Mouse (Mus musculus) adrenal gland, adult (tissue): ENCODE measurements around the gene Pdcd1lg2.

ENCODE experiments used
- DNase-seq, 2 experiments: peaks; one replicate each; pipeline ENCODE4 v3.0.0; 2022 to 2023; ENCODE audit warnings: low spot score in 1 of 2; ENCODE audit not compliant: inconsistent age in 2 of 2

Pdcd1lg2 gene

GRCm38 (mm10) chr19:29417188-29417587, 6.5 kb downstream of the Pdcd1lg2 start:
- DNase-seq = no peak

- peak in 1 of 2 experiments; percentile 34 for DNase-seq
Observed at GRCm38 (mm10) chr19:29417894-29418293, 7.2 kb downstream of the Pdcd1lg2 start.

GRCm38 (mm10) chr19:29418661-29419115, 8.0 kb downstream of the Pdcd1lg2 start:
- DNase-seq = peak in 1 of 2 experiments; percentile 70

GRCm38 (mm10) chr19:29419506-29419905, 8.8 kb downstream of the Pdcd1lg2 start:
- DNase-seq = peak in 1 of 2 experiments; percentile 44

- peak; percentile 16 to 87 for DNase-seq
Observed at GRCm38 (mm10) chr19:29419946-29420345, 9.2 kb downstream of the Pdcd1lg2 start.

GRCm38 (mm10) chr19:29420397-29420796, 9.7 kb downstream of the Pdcd1lg2 start:
- DNase-seq = peak in 1 of 2 experiments; percentile 32

GRCm38 (mm10) chr19:29422013-29422645, 11.4 kb downstream of the Pdcd1lg2 start:
- no peak for DNase-seq

GRCm38 (mm10) chr19:29422796-29423195, 12.1 kb downstream of the Pdcd1lg2 start:
- DNase-seq = no peak

GRCm38 (mm10) chr19:29430516-29430915, 19.8 kb downstream of the Pdcd1lg2 start:
- no peak for DNase-seq

GRCm38 (mm10) chr19:29430953-29431352, 20.2 kb downstream of the Pdcd1lg2 start:
- DNase-seq = no peak

GRCm38 (mm10) chr19:29436793-29437479, 26.2 kb downstream of the Pdcd1lg2 start:
- no peak for DNase-seq

GRCm38 (mm10) chr19:29437849-29438248, 27.1 kb downstream of the Pdcd1lg2 start:
- no peak for DNase-seq

GRCm38 (mm10) chr19:29439242-29439641, 28.5 kb downstream of the Pdcd1lg2 start:
- DNase-seq = no peak

- no peak for DNase-seq
Observed at GRCm38 (mm10) chr19:29442492-29442891, 31.8 kb downstream of the Pdcd1lg2 start.

- DNase-seq = no peak
Observed at GRCm38 (mm10) chr19:29444364-29444763, 33.6 kb downstream of the Pdcd1lg2 start.

GRCm38 (mm10) chr19:29448373-29448772, 37.7 kb downstream of the Pdcd1lg2 start:
- no peak for DNase-seq

- DNase-seq = no peak
Observed at GRCm38 (mm10) chr19:29450376-29450775, 39.7 kb downstream of the Pdcd1lg2 start.

- no peak for DNase-seq
Observed at GRCm38 (mm10) chr19:29454141-29454601, 43.5 kb downstream of the Pdcd1lg2 start.

GRCm38 (mm10) chr19:29455156-29455555, 44.4 kb downstream of the Pdcd1lg2 start:
- DNase-seq = no peak

- no peak for DNase-seq
Observed at GRCm38 (mm10) chr19:29457982-29458381, 47.3 kb downstream of the Pdcd1lg2 start.

GRCm38 (mm10) chr19:29462462-29462861, 51.7 kb downstream of the Pdcd1lg2 start:
- no peak for DNase-seq

- DNase-seq = no peak
Observed at GRCm38 (mm10) chr19:29463645-29464395, 53.1 kb downstream of the Pdcd1lg2 start.
